20 mouse cellular contexts compared by ENCODE assay signal in genomic region chr13:64399906-64400305, GRCm38 (mm10).
"Had no signal": no experiment of that assay in that cellular context is flagged by ENCODE, and none has a peak within 500 bp of the region (broad histone marks: within the 10 kb centered on the region; RNA-seq: fewer than 3 reads in every experiment).

No protein-coding gene starts in this region.

- H3K36me3 ChIP-seq: heart, embryonic 13.5 days; hindbrain, embryonic 13.5 days; hindbrain, embryonic 15.5 days; limb, embryonic 13.5 days; limb, embryonic 15.5 days; liver, embryonic 13.5 days; liver, embryonic 15.5 days had no signal

- H3K4me3 ChIP-seq: heart, adult 2 months; heart, embryonic 13.5 days; hindbrain, embryonic 13.5 days; hindbrain, embryonic 15.5 days; limb, embryonic 13.5 days; limb, embryonic 15.5 days; liver, embryonic 13.5 days; liver, embryonic 15.5 days had no signal

- H3K27me3 ChIP-seq: heart, embryonic 13.5 days; hindbrain, embryonic 13.5 days; hindbrain, embryonic 15.5 days; limb, embryonic 13.5 days; limb, embryonic 15.5 days; liver, embryonic 13.5 days; liver, embryonic 15.5 days had no signal

- DNase-seq: gastrocnemius, postnatal 10 days; gastrocnemius, postnatal 36 days; kidney, adult 11 months; kidney, adult 8-10 months; kidney, postnatal 14 days; kidney, postnatal 36 days; layer of hippocampus, adult 9-11 months; layer of hippocampus, postnatal 36 days; left cerebral cortex, postnatal 4 days; liver, embryonic 13.5 days had no signal

- H3K4me1 ChIP-seq: hindbrain, embryonic 13.5 days; hindbrain, embryonic 15.5 days had no signal

- H3K9me3 ChIP-seq: heart, embryonic 13.5 days; hindbrain, embryonic 13.5 days; hindbrain, embryonic 15.5 days; limb, embryonic 13.5 days; limb, embryonic 15.5 days; liver, embryonic 13.5 days; liver, embryonic 15.5 days had no signal

- ATAC-seq: hindbrain, postnatal 0 days; intestine, embryonic 16.5 days had no signal

- H3K4me2 ChIP-seq: heart, embryonic 11.5 days; heart, embryonic 13.5 days; hindbrain, embryonic 13.5 days; hindbrain, embryonic 15.5 days; limb, embryonic 15.5 days; liver, embryonic 13.5 days; liver, embryonic 15.5 days had no signal

- H3K27ac ChIP-seq: hindbrain, embryonic 13.5 days; hindbrain, embryonic 15.5 days; hindbrain, postnatal 0 days had no signal

- H3K9ac ChIP-seq: heart, embryonic 13.5 days; hindbrain, embryonic 13.5 days; hindbrain, embryonic 15.5 days; limb, embryonic 13.5 days; limb, embryonic 15.5 days; liver, embryonic 13.5 days; liver, embryonic 15.5 days had no signal
